Mouse (Mus musculus): ENCODE results near the gene Galk2.

Gene Galk2

DNA sequence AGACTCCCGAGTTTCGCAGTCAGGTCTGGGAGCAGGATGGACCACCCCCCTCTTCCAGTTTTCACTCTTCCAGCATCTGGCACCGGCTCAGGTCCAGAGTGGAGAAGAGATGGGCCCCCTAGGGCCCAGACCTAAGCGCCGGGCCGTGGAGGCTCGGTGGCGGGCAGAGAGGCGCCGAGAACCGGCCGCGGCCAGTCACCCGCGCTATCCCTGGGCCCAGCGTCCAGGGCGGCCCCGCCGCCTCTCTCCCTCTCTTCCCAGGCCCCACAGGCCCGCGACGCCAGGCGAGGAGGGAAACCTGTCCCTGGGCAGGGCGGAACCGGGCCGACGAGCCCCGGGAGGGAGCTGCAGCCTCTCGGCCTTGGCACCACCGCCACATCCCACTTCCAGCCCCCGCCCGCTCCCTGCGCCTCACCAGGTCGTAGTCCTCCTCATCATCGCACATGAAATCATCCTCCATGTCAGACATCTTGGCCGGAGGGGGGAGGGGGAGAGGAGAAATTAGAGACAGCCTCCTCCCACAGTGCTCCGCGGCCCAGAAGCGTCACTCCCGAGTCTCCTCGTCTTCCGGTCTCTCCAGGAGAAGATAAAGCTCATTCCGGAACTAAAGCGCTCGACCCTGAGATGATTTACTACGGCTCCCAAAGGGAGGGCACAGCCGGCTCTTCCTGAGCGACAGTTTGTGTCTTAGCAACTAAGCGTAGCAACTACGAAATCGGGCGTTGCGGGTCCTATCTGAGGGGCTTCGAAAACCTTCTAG lies at the start of gene Galk2, which contains the start of gene Cops2:
Galk2 (plus strand) TSS at position 589 of the 760 bp plus-strand sequence.
Cops2 (minus strand) TSS at position 619 of the 760 bp plus-strand sequence.
- peak; percentile 91 to 94 for DNase-seq (ENCODE audit: low spot score in 2 of 2)

DNA sequence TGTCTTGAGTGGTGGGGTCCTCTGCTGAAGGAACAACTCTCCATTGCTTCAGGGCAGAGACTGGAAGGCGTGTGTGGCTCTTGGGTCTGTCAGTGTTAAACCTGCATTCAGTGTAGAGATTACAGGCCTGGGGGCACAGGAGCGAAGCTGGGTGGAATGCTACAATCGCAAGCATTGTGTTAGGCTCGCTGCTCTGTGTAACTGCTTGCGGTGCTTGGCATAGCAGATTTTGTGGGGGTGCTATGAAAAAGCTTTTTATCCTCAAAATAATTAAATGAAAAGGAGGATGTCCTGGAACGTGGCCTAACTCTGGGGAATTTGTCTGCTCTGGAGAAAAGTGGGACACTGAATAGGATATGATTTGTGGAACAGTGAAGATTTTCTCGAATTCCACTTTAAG lies 49.4 kb upstream of the Galk2 start:
- DNase-seq (ENCODE audit: low spot score in 2 of 2): no peak

GRCm38 (mm10) chr2:125811332-125811731 lies 47.6 kb upstream of the Galk2 start:
- DNase-seq (ENCODE audit: low spot score in 2 of 2): no peak

- no peak for DNase-seq (ENCODE audit: low spot score in 2 of 2)
Measured at GRCm38 (mm10) chr2:125813972-125814595, 44.8 kb upstream of the Galk2 start.

DNA sequence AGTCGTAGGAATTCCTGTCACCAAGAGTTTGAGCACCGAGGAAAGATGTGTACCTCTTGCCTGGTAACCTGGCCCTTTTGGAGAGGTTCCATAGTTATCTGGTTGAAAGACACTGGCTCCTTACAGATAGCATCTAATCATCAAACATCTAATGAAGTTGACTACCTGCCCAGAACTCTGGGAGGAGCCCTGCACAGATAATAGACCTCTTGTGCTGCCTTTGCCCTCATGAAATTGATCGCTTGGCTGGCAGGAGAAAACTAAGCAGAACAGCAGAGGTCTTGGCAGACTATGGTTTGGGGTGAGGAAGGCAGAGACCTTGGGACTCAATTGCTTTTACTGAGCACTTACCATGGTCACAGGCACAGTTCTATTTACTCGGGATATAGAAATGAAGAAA lies 38.5 kb upstream of the Galk2 start:
- DNase-seq (ENCODE audit: low spot score in 2 of 2): no peak

DNA sequence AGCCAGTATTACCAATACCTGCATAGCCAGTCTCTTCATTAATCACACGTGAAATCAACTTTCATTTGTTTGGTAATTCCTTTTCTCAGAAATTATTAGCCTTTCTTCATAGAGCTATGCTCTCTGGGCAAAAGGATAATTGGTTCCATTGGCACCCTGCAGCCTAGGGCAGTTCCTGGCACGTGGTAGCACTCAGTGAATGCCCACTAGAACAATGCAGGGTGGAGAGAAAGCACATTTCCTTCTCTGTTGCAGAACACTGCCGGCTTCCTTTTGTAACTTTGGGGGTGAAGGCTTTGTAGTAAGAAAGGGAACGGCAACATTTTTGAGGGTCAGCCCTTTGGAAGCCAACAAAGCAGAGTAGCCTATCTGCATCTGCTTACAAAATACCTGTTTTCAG lies 32.7 kb upstream of the Galk2 start:
- no peak for DNase-seq (ENCODE audit: low spot score in 2 of 2)

DNA sequence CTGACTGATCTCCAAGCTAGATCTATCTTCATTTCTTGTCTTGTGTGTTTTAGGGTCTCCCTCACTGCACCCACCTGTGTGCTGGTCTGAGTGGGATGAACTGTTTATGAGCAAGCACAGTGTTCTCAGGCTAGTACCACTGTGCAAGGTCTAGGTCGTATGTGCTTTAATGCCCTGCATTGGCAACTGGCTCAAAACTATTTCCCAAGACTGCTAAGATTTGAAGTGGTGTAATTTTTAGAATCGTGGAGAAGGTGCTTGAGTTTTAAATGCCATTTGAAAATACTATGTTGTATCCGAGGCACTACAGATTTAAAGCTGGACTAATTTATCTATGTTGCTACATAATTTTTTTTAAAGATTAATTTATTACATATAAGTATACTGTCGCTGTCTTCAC lies 31.0 kb upstream of the Galk2 start:
- no peak for DNase-seq (ENCODE audit: low spot score in 2 of 2)

DNA sequence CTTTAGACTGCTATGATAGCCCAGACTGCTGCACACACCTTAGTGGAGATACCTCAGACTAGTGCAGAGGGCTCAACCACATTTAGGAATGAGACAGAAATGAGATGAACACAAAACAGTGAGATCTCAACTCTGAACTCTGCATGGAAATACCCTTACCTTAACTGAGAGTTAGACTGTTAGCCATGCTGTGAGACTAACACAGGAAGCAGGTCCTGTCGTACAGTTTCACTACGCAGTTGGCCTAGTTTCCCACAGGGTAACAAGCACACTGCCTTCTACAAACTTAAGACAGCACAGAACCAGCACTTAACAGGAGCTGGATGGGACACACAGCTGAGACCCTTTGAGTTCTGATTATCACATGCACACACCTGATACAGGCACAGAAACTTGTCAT lies 29.0 kb upstream of the Galk2 start:
- no peak for DNase-seq (ENCODE audit: low spot score in 2 of 2)

- DNase-seq (ENCODE audit: low spot score in 2 of 2): no peak
Measured at GRCm38 (mm10) chr2:125838091-125838490, 20.8 kb upstream of the Galk2 start.

DNA sequence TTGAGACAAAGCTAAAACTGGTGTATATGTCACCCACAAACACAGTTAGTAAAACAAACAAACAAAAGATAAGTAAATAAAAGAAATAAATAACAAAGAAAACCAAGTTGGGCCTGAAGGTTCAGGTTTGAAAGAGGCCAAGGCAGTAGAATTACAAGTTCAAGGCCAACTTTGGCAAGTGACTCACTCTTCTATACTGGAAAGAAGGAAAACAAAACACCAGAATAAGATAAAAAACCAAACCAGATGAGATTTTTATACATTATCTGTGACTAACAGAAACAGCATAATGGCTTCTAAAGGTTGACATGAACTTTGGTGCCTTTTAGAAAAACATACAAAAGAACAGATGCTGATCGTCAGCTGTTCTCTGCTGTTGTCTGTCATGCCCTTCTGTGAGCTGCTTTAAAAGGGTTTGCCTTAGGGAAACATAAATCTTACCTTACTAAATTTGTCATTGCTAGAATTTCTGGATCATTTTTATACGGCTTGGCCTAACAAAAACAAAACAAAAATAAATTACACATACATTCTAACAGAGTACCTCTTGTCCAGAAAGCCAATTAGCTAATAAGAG lies 20.1 kb upstream of the Galk2 start:
- no peak for DNase-seq (ENCODE audit: low spot score in 2 of 2)

GRCm38 (mm10) chr2:125851237-125851636 lies 7.7 kb upstream of the Galk2 start:
- no peak for DNase-seq (ENCODE audit: low spot score in 2 of 2)

- no peak for DNase-seq (ENCODE audit: low spot score in 2 of 2)
Measured at GRCm38 (mm10) chr2:125857707-125858106, 1.2 kb upstream of the Galk2 start.

DNA sequence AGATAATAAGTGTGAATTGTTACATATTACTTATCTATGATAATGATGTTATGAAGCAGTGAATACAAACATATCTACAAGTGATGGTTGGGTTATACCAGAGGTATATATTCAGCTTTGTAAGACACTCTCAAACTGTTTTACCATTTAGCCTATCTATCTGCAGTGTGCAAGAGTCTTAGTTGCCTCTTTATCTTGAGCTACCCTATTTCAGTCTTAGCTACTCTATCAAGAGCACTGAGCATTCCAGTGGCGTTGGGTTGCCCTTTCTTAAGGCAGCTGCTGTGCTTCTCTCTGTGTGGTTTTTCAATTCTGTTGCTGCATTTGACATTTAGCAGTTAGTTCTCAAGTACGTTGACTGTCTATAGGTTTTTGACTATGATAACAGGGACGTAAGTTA lies 4.9 kb downstream of the Galk2 start:
- DNase-seq (ENCODE audit: low spot score in 2 of 2): no peak

- no peak for DNase-seq (ENCODE audit: low spot score in 2 of 2)
Measured at GRCm38 (mm10) chr2:125864551-125864950, 5.6 kb downstream of the Galk2 start.

- no peak for DNase-seq (ENCODE audit: low spot score in 2 of 2)
Measured at GRCm38 (mm10) chr2:125865585-125865984, 6.7 kb downstream of the Galk2 start.

GRCm38 (mm10) chr2:125866058-125866740 lies 7.3 kb downstream of the Galk2 start:
- peak; percentile 47 to 71 for DNase-seq (ENCODE audit: low spot score in 2 of 2)

DNA sequence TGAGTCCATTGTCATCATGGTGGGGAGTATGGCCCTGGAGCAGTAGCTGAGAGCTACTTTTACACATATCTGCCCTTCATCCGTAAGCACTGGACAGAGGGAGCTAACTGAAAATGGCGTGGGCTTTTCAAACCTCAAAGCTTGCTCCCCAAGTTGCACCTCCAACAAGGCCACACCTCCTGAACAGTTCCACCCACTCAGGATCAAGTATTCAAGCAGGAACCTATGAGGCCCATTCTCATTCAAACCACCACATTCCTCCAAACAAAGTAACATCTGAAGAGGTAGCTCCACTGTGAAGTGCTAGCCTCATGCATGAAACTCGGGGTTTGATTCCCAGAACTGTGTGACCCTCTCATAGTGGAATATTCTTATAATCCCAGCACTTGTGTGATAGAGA lies 9.4 kb downstream of the Galk2 start:
- no peak for DNase-seq (ENCODE audit: low spot score in 2 of 2)

GRCm38 (mm10) chr2:125870159-125870558 lies 11.2 kb downstream of the Galk2 start:
- no peak for DNase-seq (ENCODE audit: low spot score in 2 of 2)

DNA sequence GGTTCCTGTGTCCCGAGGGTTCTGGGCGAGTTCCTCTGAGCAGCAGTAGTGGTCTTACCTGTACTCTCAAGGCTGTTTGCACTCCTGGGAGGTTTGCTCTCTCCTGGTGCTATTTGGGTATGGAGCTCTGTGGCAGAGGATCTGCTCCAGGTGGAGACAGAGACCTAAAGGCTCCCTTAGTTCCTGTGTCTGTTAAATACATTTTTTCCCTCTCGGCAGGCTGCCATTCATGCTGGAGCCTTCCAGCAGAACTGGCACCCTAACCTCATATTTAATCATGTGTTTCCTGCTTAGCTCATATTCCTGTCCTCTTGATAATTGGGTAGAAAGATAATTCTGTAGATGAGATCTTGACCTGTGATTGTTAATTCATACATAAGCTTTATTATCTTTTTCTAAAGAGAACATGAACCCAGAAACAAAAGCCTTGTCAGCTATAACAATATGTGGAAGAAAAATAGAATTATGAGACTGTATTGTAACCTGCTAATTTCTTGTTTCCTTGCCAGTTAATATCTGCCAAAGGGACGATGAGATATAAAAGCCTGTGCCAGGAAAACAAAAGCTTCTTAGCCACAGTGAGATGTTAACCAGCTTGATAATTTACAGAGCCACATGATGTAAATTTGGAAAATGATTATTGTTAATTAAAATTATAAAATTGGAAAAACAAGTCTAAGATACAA lies 27.1 kb downstream of the Galk2 start:
- DNase-seq (ENCODE audit: low spot score in 2 of 2): no peak

DNA sequence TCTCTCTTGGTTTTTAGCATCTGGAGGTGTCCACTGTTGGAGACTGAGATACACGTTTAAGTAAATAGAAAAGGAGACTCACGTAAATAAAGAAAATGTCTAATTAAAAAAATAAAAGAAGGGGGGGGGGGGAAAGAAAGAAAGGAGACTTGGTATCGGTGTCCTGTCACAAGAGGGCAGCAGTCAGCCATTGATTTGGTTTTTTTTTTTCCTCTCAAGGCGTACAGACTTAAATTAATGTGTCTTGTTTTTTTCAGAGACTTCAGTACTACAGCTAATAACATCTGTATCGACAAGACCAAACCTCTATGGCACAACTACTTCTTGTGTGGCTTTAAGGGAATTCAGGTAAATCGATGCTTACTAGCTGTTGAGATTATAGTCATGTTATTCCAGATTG lies 34.2 kb downstream of the Galk2 start:
- DNase-seq (ENCODE audit: low spot score in 2 of 2): no peak

DNA sequence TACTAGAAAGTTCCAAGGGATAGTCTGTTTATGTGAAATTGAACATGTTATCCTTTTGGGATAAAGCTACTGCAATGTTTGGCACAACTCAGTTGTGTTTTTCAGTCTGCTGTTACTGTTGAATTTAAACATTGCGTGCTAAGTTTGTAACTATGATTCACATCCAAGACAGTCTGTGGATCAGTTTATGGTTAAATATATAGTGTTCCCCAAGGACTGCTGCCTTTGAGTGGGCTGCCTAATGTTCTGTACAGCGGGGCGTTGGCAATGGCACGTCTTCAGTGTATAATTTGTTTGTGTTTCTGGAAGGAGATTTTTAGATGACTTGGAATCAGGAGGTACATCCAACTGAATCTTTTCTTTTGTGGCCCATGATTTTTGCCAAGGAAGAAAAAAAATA lies 36.2 kb downstream of the Galk2 start:
- no peak for DNase-seq (ENCODE audit: low spot score in 2 of 2)

DNA sequence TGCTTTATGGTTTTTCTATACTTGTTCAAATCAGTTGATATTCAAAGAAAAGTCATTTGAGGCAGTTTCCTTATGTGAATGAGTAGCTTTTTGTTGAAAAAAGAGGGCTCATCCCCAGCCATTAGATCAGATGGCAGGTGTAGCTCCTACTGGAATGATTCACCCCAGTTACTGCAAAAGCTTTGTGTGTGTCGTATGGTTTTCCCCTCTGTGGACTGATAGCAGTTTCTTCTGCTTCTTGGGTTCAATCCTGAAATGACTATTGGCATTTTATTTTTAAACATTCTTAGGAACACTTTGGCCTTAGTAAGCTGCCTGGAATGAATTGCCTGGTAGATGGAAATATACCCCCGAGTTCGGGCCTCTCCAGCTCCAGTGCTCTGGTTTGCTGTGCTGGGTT lies 37.4 kb downstream of the Galk2 start:
- DNase-seq (ENCODE audit: low spot score in 2 of 2): no peak

Data from spleen, postnatal 4 days (tissue).